ENCODE assay signal across 8 mouse cellular contexts in genomic region chr4:132545851-132546250, GRCm38 (mm10). TPM values are rescaled to one million over a fixed set of nuclear protein-coding genes. Genes with fewer than 3 reads are reported as not detected.
DNase-seq lines count a peak whose midpoint lies in the region; ATAC-seq and TF ChIP-seq lines count a peak whose summit lies in the region.

No protein-coding gene starts in this region.

- H3K27me3 ChIP-seq in intestine, embryonic 15.5 days (replicated peaks): no peaks in the 10 kb centered on the region
- no peaks in the 10 kb centered on the region for H3K27me3 ChIP-seq in liver, adult 2 months (ENCODE audit: control insufficient read depth, insufficient read depth, low read length)

- H3K9me3 ChIP-seq in intestine, embryonic 15.5 days: no peaks in the 10 kb centered on the region

- H3K79me2 ChIP-seq in liver, adult 2 months (ENCODE audit: control insufficient read depth, insufficient read depth, low read length): no peaks in the 10 kb centered on the region

- ATAC-seq in erythroid progenitor cell, adult 5-6 weeks (replicated peaks; ENCODE audit: low FRiP score, poor library complexity, severe bottlenecking): peak; percentile 89
- peak; percentile 63; the same call in 1 of the 2 replicates for ATAC-seq in intestine, embryonic 15.5 days

- WGBS in bone marrow, adult 2 months: 22% methylated on average over 8 of the region's 8 CpGs
- 29% methylated on average over 8 of the region's 8 CpGs for WGBS in intestine, embryonic 15.5 days
- 31% methylated on average over 8 of the region's 8 CpGs for WGBS in liver, adult 2 months

- H3K36me3 ChIP-seq in intestine, embryonic 15.5 days: peaks cover 47% of the 10 kb centered on the region
- H3K36me3 ChIP-seq in liver, adult 2 months (ENCODE audit: control insufficient read depth, insufficient read depth, low read length): peaks cover 56% of the 10 kb centered on the region

- no peak overlapping the region for H3K4me2 ChIP-seq in intestine, embryonic 15.5 days (replicated peaks)

- H3K4me1 ChIP-seq in bone marrow, adult 2 months (ENCODE audit: control insufficient read depth, insufficient read depth, low read length): peaks cover 1% of the 10 kb centered on the region; the same call in 1 of the 2 replicates
- H3K4me1 ChIP-seq in intestine, embryonic 15.5 days (replicated peaks): no peaks in the 10 kb centered on the region
- H3K4me1 ChIP-seq in liver, adult 2 months (ENCODE audit: control insufficient read depth, insufficient read depth, low read length): no peaks in the 10 kb centered on the region

- H3K9ac ChIP-seq in intestine, embryonic 15.5 days: no peak overlapping the region
- no peak overlapping the region for H3K9ac ChIP-seq in liver, adult 2 months (ENCODE audit: low read depth, low read length)

- TF ChIP-seq CTCF in bone marrow, adult 2 months (IDR thresholded peaks at IDR 0.05; ENCODE audit: control insufficient read depth, insufficient read depth, low read length): peak; percentile 71
- peak; percentile 55 for TF ChIP-seq CTCF in liver, adult 2 months (IDR thresholded peaks at IDR 0.05; ENCODE audit: low read depth, low read length)

- H3K4me3 ChIP-seq in bone marrow, adult 2 months (replicated peaks; ENCODE audit: control insufficient read depth, low read depth, low read length): no peak overlapping the region
- no peak overlapping the region for H3K4me3 ChIP-seq in intestine, embryonic 15.5 days (replicated peaks)
- H3K4me3 ChIP-seq in liver, adult 2 months (ENCODE audit: insufficient read depth, low read depth, low read length): no peak overlapping the region

- no peak for TF ChIP-seq POLR2A in bone marrow, adult 2 months (IDR thresholded peaks at IDR 0.05; ENCODE audit: borderline replicate concordance, control insufficient read depth, low read depth, low read length)
- TF ChIP-seq POLR2A in liver, adult 2 months (IDR thresholded peaks at IDR 0.05; ENCODE audit: extremely low read depth, insufficient read depth, low read length): no peak

- DNase-seq in urinary bladder, adult 18-20 months (ENCODE audit: low spot score in 2 of 2): peak; percentile 27 to 47
- no peak for DNase-seq in urinary bladder, adult 2 months (ENCODE audit: low spot score)
- peak; percentile 53 for DNase-seq in liver, adult 2 months (ENCODE audit: extremely low read depth, low read depth, low spot score)
- DNase-seq in retina, embryonic 14.5 days (ENCODE audit: low spot score): peak; percentile 90
- peak; percentile 70 for DNase-seq in yolk sac, embryonic 10.5 days (ENCODE audit: low spot score)

- H3K27ac ChIP-seq in bone marrow, adult 2 months (ENCODE audit: control insufficient read depth, insufficient read depth, low read depth, low read length, poor library complexity): no peak overlapping the region
- H3K27ac ChIP-seq in intestine, embryonic 15.5 days: no peak overlapping the region
- no peak overlapping the region for H3K27ac ChIP-seq in liver, adult 2 months (replicated peaks; ENCODE audit: insufficient read depth, low read depth, low read length)

RNA-seq across cellular contexts. Expression of gene Dnajc8, which starts 10.5 kb away (rescaled TPM):
- polyA plus RNA-seq in urinary bladder, adult 2 months (2012; rRNA removed): 138 and 139 TPM in 2 replicates
- 128 and 173 TPM in 2 replicates for polyA plus RNA-seq in bone marrow, adult 2 months (2011; ENCODE audit: insufficient read depth, insufficient read length, low replicate concordance, missing spikeins)
- total RNA-seq in erythroid progenitor cell, adult 5-6 weeks (2015; ENCODE audit: low replicate concordance): 107 and 129 TPM in 2 replicates
- 248 and 264 TPM in 2 replicates for total RNA-seq in erythroid progenitor cell, adult 5-6 weeks (2017; ENCODE audit: low replicate concordance)
- 138 and 154 TPM in 2 replicates for polyA plus RNA-seq in intestine, embryonic 15.5 days (2015; fragmentation: Nextera tagmentation; extraction: Ambion mirVana)
- 17.0 and 26.1 TPM in 2 replicates for total RNA-seq in liver, adult 2 months (2014; rRNA removed)
- 9.7 and 10.4 TPM in 2 replicates for polyA plus RNA-seq in liver, adult 2 months (2012; rRNA removed)

RNA-seq across cellular contexts. Expression of gene Atpif1, which starts 12.4 kb away (rescaled TPM):
- 367 and 421 TPM in 2 replicates for polyA plus RNA-seq in urinary bladder, adult 2 months (2012; rRNA removed)
- polyA plus RNA-seq in bone marrow, adult 2 months (2011; ENCODE audit: insufficient read depth, insufficient read length, low replicate concordance, missing spikeins): 886 and 890 TPM in 2 replicates
- total RNA-seq in erythroid progenitor cell, adult 5-6 weeks (2015; ENCODE audit: low replicate concordance): 1,556 and 1,764 TPM in 2 replicates
- 3,478 and 4,268 TPM in 2 replicates for total RNA-seq in erythroid progenitor cell, adult 5-6 weeks (2017; ENCODE audit: low replicate concordance)
- polyA plus RNA-seq in intestine, embryonic 15.5 days (2015; fragmentation: Nextera tagmentation; extraction: Ambion mirVana): 1,295 and 1,316 TPM in 2 replicates
- 59.5 and 87.1 TPM in 2 replicates for total RNA-seq in liver, adult 2 months (2014; rRNA removed)
- polyA plus RNA-seq in liver, adult 2 months (2012; rRNA removed): 25.9 and 26.2 TPM in 2 replicates

RNA-seq across cellular contexts. Expression of gene Ptafr, which starts 18.0 kb away (rescaled TPM):
- 10.2 and 11.3 TPM in 2 replicates for polyA plus RNA-seq in urinary bladder, adult 2 months (2012; rRNA removed)
- polyA plus RNA-seq in bone marrow, adult 2 months (2011; ENCODE audit: insufficient read depth, insufficient read length, low replicate concordance, missing spikeins): 3.2 and 6.7 TPM in 2 replicates
- 2.9 and 3.8 TPM in 2 replicates for total RNA-seq in erythroid progenitor cell, adult 5-6 weeks (2015; ENCODE audit: low replicate concordance)
- 4.4 and 5.4 TPM in 2 replicates for total RNA-seq in erythroid progenitor cell, adult 5-6 weeks (2017; ENCODE audit: low replicate concordance)
- 1.1 TPM in 2 replicates for polyA plus RNA-seq in intestine, embryonic 15.5 days (2015; fragmentation: Nextera tagmentation; extraction: Ambion mirVana)
- total RNA-seq in liver, adult 2 months (2014; rRNA removed): 1.0 and 1.3 TPM in 2 replicates
- polyA plus RNA-seq in liver, adult 2 months (2012; rRNA removed): 0.73 and 1.0 TPM in 2 replicates

RNA-seq across cellular contexts. Expression of gene Sesn2, which starts 35.5 kb away (rescaled TPM):
- polyA plus RNA-seq in urinary bladder, adult 2 months (2012; rRNA removed): 9.8 and 10.1 TPM in 2 replicates
- polyA plus RNA-seq in bone marrow, adult 2 months (2011; ENCODE audit: insufficient read depth, insufficient read length, low replicate concordance, missing spikeins): 5.4 and 20.0 TPM in 2 replicates
- 11.2 and 11.7 TPM in 2 replicates for total RNA-seq in erythroid progenitor cell, adult 5-6 weeks (2015; ENCODE audit: low replicate concordance)
- total RNA-seq in erythroid progenitor cell, adult 5-6 weeks (2017; ENCODE audit: low replicate concordance): 7.8 and 10.9 TPM in 2 replicates
- polyA plus RNA-seq in intestine, embryonic 15.5 days (2015; fragmentation: Nextera tagmentation; extraction: Ambion mirVana): 10.8 and 11.2 TPM in 2 replicates
- 2.7 and 3.6 TPM in 2 replicates for total RNA-seq in liver, adult 2 months (2014; rRNA removed)
- 5.5 and 6.0 TPM in 2 replicates for polyA plus RNA-seq in liver, adult 2 months (2012; rRNA removed)

Comparison
In these comparisons a context has a peak if more than half of its experiments do, and no peak if none do; other contexts are left out.
1. RNA of gene Dnajc8, which starts 10.5 kb away (polyA plus RNA-seq): 128 to 173 TPM in bone marrow, adult 2 months, 138 to 154 TPM in intestine, embryonic 15.5 days and 138 to 139 TPM in urinary bladder, adult 2 months; 9.7 to 10.4 TPM in liver, adult 2 months; every median in the first group is over 10 times any median in the second.
2. RNA of gene Atpif1, which starts 12.4 kb away (polyA plus RNA-seq): 1,295 to 1,316 TPM in intestine, embryonic 15.5 days, 886 to 890 TPM in bone marrow, adult 2 months and 367 to 421 TPM in urinary bladder, adult 2 months; 25.9 to 26.2 TPM in liver, adult 2 months; every median in the first group is over 10 times any median in the second.